Mouse (Mus musculus): ENCODE measurements at regions not wholly inside any gene's neighbourhood (a gene's known extent, or its start where the extent isn't known, plus 50 kb on each side); places are given as distances from the start of the nearest gene placed in this dataset.

DNA sequence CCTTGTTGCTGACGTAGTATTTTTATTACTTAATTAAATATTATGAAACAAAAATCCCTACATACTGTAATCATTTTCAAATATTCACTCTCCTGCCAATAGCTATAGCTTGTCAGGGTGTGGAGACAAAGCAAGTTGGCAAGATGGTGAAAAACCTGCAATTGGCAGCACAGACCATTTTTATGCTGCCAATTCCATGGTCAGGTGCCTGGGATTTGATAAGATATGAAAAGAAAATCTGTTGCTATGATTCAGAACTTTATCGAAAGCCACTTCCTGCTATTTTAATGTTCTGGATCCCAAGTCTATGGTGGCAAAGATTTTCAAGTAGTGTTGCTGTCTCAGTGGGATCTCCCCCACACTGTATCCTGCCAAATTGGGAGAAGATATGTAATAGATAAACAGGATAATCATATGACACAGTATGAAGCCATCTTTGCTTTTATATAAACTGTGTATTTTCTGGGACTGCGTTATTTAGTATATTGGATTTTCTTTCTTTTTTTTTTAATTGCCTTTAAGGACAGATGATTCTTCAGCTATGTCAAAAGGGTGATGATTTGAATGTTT lies 165.3 kb upstream of the Lrrc3b start:
- DNase-seq = no peak

DNA sequence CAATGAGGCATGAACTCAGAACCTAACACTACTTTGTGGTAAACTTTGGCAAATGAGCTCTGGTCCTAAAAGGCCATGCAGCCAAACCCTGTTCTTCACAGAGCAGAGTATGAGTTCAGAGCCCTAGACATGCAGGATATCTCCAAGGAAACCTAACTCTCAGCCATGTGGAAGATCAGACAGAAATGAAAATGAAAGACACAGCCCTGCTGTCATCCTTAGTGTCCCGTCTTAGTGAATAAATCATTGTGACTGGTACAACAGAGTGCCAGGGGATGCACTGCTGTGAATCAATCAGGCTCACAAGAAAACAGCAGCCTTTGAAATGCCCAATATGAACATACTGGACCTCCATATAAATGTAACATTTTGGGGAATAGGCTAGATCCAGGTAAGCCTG lies 171.4 kb upstream of the Lrrc3b start:
- no peak for DNase-seq

DNA sequence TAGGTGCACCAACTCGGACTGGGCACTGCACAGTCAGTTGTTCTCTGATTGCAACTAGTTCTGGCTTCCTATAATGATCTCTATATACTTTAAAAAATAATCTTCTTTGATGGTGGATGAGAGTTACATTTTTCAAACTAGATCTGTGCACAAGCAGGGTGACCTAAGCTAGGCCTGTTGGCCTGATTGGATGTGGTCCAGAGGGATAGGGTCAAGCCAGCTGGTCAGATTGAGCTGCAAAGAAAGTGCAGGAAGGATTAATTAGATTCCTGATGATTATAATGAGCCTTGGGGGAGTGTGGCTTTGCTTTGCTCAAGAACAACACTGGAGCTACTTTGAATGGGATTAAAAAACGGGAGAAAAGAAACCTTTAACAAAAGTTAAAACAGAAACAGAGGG lies 195.8 kb upstream of the Lrrc3b start:
- DNase-seq = no peak

DNA sequence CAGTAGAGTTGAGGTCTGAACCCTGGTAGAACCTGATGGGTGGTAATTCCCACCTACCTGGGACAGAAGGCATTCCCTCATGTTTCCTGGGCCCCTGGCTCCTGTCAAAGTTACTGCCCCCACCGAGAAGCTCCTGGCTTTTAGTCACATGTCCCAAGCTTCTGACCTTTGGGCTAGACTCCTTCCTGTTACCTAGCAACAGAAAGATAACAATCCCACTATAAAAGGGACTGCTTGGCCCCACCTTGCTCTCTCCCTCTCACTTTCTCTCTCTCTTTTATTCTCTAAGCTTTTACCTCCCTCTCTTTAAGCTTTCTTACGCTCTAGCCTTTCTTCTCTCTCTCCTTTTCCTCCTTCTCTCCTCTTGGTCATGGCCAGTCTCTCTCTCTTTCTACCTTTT lies 198.9 kb upstream of the Lrrc3b start:
- no peak for DNase-seq

DNA sequence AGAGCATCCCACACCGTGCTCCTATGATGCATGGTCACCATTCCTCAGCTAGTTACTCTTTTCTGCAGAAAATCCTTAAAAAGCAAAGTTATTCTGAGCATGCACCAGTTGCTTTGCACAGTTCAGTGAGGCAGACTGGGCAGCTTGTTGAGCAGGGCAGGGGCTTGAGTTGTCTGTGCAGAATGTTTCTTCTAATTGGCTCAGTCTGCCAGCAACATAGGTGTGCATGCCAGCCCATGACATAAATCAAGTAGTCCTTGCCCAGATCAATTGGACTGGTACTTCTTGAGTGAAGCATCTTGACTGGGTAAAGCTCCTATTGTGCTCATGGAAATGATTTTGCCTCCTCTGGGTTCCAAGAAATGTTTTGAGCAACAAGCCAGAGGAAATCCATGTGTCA lies 200.1 kb upstream of the Lrrc3b start:
- DNase-seq = no peak

DNA sequence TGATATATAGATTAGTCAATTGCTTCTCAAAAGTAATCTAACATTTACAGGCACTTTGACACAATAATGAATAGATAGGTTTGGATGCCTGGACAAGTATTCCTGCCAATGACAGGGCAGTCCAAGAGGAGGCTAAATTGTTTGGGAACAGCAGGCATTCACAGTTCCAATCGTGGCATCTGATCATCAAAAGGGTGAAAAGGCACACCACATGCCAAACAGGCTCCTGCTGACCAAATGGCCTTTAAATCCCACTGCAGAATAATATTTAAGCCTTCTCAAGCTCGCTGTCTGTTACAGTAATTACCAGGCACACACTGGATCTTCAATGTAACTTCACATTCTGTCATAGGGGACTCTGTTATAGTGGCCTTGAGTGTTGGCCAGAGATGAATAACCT lies 222.1 kb upstream of the Lrrc3b start:
- DNase-seq = no peak

DNA sequence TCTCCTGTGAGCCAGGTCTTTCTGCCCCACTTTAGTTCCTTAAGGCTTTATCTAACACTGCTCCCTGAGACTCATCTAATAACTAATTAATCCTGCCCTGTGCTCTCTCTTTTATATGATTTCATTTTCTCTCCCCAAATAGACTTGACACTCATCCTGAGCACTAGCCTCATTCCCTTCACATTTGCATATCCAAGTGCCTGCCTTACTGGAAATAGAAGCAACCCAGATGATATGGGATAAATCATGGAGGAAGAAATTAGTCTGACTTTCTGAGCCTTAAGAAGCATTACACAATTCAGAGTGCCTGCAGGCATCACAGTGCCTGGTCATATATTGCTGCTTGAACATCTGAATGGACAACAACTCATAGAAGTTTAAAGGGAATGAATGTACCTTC lies 233.5 kb upstream of the Lrrc3b start:
- DNase-seq = no peak

DNA sequence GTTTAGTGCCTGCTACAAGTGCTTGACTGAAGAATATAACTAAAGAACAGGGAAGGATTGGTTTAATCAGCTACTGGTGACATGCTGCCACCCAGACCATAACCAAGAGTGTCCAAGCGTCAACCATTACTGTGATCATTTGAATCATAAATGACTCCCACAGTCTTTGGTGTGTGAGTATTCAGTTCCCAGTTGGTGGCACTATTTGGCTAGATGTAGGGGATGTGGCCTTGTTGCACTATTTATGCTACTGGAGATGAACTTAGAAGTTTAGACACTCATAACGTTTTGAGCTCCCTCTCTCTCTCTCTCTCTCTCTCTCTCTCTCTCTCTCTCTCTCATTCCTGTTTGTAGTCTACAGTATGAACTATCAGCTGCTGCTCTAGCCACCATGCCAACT lies 238.4 kb upstream of the Lrrc3b start:
- DNase-seq = no peak

DNA sequence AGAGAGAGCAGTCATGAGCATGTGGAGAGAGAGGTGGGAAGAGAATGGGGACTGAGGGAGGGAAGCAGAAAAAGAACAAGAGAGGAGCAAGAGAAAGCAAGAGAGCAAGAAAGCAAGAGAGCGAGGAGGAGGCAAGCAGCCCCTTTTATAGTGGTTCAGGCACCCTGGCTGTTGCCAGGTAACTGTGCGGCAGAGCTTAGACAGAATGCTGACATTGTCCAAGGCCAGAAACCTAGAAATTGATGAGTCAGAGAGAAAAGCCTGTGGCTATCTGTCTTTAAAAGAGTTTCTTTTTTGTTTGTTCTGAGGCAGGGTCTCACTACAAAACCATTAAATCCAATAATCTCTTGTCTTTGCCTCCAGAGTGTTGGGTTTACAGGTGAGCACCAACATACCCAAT lies 240.7 kb upstream of the Lrrc3b start:
- DNase-seq = no peak

DNA sequence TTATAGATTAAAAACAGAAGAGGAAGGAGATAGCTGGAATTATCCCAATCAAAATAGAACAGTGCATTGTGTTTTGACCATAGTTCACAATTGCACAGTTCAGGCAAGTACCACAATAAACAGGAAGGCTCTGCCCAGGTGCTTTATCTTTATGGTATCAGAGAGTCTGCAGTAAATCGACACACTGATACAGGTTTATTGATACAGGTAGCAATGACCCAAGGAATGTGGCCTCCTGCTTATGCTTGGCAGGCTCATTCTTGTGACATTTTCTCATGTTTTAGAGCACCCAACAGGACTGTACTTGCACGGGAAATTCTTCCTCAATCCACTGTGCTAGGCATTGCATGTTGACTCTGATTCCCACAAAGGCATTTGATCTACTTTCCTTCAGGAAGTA lies 259.2 kb upstream of the Lrrc3b start:
- DNase-seq = no peak

DNA sequence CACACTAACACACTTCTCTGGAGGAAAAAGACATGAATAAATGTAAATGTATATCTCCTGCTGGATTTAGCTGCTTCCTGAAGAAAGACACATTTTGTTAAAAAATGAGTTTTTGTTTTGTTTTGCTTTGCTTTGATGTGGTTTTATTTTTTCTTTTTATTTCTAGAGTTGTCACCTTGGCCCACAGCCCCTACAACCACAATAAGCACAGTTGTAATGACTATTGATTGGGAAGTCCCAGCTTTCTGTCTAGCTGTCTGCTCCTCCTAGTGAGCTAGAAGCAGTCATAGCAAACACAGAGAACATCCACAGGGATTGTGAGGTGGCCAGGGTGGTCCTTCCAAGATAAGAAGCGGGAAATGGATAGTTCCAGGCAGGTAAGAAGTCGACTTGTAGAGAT lies 259.8 kb upstream of the Lrrc3b start:
- no peak for DNase-seq

DNA sequence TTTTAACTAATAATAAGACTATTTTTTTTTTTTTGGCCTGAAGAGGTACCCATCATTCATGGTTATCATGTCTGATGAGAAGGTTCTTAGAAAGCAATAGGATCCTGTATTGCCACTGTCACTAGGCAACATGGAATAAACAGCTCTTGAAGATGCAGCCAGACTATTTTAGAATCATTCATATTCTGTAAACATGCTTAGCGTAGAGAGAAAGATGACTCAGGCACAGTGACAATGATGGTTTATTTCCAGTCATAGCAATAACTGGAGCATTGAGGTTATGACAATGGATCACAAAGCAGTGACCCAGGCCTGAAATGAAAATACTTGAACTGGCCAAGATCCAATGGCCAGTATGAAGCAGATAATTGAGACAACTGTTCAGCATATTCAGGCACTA lies 283.3 kb upstream of the Lrrc3b start:
- no peak for DNase-seq

DNA sequence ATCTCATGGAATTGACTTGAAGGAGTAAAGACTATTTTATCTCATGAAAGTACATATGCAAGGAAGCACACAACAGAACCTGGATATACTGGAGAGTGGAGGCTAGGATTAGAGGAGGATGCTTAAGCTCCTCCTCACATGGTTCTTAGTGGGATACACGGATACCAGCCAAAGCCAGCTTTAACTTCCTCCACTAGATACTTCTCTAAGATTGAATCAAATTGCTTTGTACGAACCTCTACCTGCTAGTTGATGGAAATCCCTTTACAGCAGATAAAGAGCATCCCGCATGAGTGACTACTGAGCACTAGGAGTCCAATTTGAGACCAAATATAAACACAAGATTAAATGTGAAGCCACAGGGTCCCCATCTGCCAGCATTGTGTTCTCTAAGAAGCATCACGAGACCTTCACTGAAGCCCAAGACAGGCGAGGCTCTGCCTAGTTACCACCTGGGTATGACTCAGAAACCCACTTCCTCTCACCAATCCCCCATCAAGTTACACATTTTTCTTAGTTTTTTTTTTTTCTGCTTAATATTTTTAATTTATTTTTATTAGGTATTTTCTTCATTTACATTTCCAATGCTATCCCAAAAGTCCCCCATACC lies 307.9 kb upstream of the Lrrc3b start:
- DNase-seq = no peak

DNA sequence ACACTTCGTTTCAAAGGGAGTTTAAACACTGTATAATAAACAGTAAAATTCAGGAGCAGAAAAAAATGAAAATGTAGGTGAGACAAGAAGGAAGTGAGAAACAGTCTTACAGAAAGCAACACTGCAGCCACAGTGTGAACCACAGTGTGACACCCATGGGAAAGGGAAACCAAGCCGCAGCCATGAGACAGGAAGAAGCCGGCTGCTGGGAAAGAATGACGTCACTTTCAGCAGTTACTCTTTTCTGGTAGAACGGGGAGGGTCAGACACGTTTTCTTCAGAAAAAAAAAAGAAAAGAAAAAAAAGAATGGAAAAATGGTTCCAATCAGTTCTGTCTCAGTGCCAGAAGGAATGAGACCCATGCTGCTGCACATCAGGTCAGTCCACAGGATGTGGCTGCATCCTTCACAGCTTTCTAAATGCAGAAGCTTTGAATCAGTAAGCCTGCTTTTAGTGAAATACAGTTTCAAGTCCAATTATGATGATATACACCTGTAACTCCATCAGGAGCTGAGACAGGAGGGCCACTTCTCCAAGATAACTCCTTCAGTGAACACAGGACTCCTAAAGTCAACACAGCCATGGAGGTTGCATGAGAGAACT lies 331.2 kb upstream of the Lrrc3b start:
- no peak for DNase-seq

DNA sequence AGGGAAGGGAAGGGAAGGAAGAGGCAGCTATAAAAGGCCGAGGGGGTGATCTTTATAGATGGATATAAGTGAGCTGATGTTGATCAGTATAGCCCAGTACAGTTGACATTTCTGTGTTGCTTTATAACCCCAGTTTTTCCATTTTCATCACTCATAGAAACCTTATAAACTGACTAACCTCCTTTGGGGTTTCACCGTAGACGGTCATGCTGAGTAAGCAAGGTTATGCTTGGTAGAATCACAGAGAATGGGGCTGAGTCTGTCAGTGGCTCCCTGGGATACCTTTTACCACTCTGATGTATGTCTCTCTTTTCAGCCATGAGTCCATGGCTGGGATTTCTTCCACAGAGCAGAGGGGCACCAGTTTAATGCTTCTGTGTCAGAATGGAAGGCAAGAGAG lies 345.9 kb upstream of the Lrrc3b start:
- no peak for DNase-seq

DNA sequence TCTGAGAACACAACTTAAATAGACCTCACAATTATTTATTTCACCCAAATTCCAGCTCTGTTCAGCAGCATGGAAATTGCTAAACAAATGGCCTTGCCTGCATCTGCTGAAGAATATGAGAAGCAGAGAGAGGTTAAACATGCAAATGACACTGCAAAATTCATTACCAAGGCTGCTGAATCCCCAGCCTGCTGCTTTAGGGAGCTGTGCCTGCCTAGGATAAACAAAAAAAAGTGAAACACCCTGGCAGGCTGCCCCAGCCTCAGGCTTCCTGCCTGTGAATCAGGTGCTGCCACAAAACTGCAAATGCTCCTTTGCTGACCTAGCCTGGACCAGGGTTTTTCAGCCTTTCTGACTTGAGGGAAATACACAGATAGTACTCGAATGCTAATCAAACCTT lies 346.4 kb upstream of the Lrrc3b start:
- peak in 1 of 2 experiments; percentile 14 for DNase-seq

DNA sequence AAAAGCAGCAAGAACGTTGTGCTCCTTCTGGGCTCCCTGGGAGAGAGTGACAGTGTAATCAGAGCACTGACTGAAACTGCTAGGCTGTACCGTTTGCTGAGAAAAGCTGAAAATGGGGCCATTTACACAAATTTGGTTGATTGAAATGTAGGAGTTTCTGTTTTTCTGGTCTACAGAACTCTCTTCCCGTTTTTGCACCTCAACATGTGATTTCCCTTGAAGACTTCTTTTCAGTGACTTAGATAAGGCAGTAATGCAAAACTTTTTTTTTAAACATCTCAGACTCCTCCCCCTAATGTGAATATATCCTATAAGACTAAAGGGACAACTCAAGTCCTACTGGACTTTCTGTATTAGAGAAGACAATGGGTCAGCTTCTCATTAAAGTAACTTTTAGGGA lies 356.9 kb upstream of the Lrrc3b start:
- DNase-seq = no peak

DNA sequence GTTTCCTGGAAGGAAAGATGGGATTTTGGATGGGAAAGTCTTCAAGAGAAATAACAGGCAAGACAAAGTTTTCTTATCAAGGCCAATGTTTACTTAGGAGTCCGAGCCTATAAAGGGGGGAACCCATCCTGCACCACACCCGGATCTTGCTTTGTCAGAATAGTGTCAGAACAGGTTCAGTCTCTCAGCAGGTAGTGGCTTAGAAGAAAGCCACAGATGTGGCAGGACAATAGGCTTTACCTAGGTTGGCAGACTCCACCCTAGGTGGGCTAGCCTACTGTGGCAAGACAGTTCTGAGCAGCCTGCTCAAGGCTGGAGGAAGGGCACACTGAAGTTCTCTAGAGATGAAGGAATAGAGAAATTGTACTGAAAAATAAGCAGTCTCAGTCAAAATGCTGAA lies 358.2 kb upstream of the Lrrc3b start:
- no peak for DNase-seq

DNA sequence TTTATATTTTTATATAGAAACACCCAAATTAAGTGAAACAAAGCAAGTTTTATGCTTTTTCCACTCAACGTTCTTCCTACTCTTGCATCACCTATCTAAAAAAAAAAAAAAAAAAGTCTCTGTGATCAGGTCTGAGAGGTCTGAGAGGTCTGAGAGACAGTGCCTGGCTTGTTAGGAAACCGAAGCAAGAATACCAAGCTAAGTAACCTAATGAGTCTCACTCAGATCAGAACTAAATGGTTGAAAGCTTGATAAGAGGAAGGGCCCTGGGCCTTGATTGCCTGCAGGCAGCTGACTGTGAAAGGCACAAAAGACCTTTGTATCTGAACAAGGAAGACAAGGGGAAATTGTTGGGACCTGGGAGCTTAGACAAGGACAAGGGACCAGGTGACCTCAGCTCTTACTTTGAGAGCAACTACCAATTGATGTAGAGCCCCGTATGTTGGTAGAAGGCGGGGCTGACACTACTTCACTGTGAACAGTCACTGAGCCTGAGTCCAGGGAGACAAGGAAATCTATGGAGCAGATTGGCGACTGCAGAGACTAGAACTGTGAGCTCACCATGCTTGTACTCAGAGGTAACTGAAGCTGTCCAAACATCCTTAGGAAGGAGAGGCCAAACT lies 362.8 kb upstream of the Lrrc3b start:
- no peak for DNase-seq

DNA sequence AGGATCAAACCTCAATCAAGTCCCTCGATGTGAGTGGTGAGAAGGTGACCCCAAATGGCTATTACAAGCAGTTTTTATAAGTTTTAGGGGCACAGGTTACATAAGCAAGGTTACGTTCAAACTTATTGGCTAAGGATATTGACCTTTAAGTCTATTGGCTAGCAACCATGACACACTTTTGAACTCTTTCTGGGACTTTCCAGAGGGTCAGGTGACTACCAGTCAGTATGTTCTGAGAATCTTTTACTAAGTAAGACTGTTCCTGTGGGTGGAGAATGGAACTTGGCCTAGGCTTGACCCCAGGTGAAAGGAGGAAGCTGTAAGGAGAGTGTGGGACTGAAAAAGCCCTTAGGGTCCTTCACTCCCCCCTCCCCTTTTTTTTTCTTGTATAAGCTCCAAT lies 370.3 kb upstream of the Lrrc3b start:
- DNase-seq = no peak

DNA sequence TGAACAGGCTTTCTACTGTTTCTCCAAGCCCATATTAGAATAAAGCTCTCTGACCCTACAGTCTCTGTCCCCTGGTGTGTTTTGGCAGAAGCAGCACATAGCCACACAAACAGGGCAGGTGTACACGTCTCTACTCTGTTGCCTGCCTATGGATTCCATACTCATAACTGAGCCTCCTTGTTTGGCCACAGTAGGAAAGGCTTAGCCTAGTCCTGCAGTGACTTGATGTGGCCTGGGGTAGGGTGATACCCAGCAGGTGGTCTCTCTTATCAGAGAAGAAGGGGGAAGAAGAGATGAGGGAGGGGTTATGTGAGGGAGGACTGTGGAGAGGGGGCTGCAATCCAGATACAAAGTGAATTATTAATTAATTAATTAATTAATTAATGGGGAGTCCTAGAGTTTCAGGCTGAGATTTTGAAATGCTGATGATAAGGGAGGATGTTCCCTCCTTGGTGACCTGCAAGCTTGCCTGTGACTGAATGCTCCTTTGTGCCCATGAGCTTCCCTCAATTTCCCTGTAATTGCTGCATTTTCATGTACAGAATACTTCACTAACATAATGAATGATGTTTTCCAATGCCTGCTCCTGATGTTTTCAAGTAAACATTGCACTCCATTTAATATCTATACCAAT lies 402.7 kb upstream of the Lrrc3b start:
- no peak for DNase-seq

DNA sequence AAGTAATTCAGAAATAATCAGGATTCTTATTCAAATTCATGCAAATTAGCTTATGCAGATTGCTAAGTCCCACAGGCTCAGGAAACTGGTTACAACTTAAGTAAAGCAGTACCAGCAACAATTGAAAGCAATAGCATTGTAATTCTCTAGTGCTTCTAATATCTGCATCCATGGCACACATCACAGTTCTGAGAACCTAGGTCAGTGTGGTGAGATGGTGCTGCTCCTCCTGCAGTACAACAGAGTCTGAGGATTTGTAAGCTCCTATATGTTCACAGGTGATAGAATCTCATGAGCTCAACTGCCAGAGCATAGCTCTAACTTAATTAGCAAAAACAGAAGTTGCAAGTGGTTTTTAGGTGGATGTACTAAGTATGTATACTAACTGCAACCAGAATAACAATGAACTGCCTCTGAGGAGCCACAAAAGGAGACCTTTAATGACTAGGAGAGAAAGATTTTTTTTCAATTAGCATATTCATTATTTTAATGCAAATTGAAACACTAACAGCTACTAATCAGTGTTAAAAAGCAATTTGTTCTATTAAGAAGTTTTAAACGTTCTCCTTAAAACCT lies 403.3 kb upstream of the Lrrc3b start:
- no peak for DNase-seq

DNA sequence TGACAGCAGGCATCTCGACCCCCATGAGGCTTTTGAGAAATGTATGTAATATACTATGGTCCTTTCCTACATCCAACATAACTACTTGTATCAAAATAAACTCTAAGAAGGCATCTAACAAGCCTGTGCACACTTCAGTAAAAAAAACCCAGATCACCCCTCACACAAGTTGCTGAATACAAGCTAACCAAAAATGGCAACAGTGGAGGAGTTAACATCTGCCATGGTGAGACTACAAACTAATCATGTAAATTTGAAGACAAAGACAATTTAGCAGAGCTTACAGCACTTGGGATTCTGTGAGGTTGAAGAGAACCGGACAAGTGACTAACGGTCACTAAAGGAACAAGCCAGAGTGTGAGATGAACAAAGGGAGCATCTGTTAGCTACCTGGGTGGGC lies 380.6 kb upstream of the Ngly1 start:
- no peak for DNase-seq

DNA sequence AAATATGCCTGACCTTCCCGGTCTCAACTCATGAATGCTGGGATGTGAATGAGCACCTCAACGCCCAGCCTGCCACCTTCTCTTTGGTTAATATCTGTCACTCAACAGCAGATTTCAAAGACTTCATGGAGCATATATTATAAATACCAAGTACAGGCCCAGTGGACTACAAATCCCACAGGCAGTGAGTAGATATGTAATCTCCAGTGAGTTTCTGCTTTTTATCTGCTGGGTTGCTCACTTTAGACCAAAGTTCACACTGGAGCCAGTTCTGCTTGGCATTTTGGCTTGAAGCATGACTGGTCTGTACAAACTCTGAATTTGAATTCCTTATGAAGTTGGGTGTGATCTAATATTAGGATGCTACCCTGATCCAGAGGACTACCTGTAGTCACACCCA lies 377.1 kb upstream of the Ngly1 start:
- no peak for DNase-seq
